Mouse (Mus musculus): ENCODE results near the gene Dok3.

DNA sequence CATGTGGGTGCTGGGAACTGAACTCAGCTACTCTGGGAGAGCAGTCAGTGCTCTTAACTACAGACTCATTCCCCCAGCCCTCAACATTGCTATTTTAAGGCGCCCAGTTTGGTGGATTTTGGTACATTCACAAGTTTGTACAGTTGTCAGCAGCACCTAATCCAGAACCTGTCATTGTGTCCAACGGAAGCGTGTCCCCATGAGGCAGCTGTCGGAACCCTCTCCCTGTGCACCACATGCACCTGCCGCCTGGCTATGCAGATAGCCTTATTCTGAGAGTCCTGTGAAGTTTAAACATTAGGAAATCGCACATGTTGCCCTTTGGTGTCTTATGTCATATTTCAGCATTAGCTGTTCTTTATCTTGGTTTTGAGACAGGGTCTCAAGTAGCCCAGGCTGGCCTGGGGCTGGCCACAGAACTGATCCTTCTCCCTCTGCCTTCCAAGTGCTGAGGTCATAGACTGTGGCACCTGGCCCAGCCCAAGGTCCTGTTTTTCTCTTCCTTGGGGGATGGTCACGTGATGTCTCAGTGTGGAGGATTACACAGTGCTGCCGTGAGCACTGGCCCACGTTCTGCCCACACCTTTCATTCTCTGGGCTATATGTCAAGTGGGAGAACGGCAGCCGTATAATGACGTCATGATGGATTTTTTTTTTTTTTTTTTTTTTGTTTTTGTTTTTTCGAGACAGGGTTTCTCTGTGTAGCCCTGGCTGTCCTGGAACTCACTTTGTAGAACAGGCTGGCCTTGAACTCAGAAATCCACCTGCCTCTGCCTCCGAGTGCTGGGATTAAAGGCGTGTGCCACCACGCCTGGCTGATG, 3.2 kb downstream of the Dok3 start:
- no peak for TF ChIP-seq EP300 (IDR thresholded peaks at IDR 0.05; ENCODE audit: low read length)
- no peak for TF ChIP-seq RCOR1 (conservative IDR thresholded peaks at IDR 0.05; ENCODE audit: low read depth, low read length)
- TF ChIP-seq CTCF (conservative IDR thresholded peaks at IDR 0.05 in 1 of 2, IDR thresholded peaks at IDR 0.05 in 1 of 2; ENCODE audit: low read depth in 2 of 2, low read length in 2 of 2): no peak
- TF ChIP-seq CHD2 (IDR thresholded peaks at IDR 0.05; ENCODE audit: low read length): no peak

All from CH12.LX (cell line).